Comparison of ENCODE assay signal across 8 mouse cellular contexts in the genomic region with DNA sequence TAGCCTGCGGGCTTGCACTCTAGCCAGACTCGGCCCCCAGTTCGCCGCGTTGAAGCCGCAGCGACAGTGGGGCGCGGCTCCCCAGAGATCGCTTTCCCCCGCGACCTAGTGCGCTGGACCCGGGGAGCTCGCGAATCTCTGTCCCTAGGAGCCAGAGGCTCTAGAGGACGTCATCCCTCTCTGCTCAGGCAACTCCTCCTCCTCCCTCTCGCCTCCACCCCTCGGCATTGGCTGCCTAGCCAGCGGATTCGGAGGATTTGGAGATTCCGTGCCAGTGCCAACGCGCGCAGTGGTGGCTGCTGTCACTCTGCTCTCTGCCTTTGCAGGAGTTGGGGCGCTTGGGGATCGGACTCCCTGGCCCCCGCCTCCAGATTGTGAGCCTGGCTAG. TPM values are rescaled to one million over a fixed set of nuclear protein-coding genes. Genes with fewer than 3 reads are reported as not detected.
A peak's percentile ranks its signal among the peaks of the same experiment; 100 is the strongest.
DNase-seq lines count a peak whose midpoint lies in the region; ATAC-seq and TF ChIP-seq lines count a peak whose summit lies in the region.

No protein-coding gene starts in this region.

- H3K9me3 ChIP-seq in hindbrain, postnatal 0 days (ENCODE audit: low read length), result no peaks in the 10 kb centered on the region

- TF ChIP-seq CTCF in hindbrain, postnatal 0 days (IDR thresholded peaks at IDR 0.05; ENCODE audit: low read depth), result no peak

- peak overlapping the region; percentile 71 for H3K9ac ChIP-seq in hindbrain, postnatal 0 days (replicated peaks; ENCODE audit: low read length)

- DNase-seq in R1 (ENCODE audit: low read depth, low spot score), result peak; percentile 57
- DNase-seq in cerebellum, postnatal 25 days, result peak; percentile 90 to 92
- DNase-seq in frontal cortex, postnatal 36 days (ENCODE audit: low spot score in 2 of 2), result peak; percentile 79 to 85
- peak; percentile 82 for DNase-seq in hindbrain, postnatal 0 days (ENCODE audit: low spot score)
- peak; percentile 77 to 88 for DNase-seq in left cerebral cortex, adult 18-20 months (ENCODE audit: low spot score in 2 of 2)
- DNase-seq in lung, postnatal 10 days, result peak; percentile 52
- DNase-seq in right cerebral cortex, postnatal 14 days, result peak; percentile 67

- H3K4me1 ChIP-seq in hindbrain, postnatal 0 days (ENCODE audit: insufficient read depth, low read length), result no peaks in the 10 kb centered on the region

- peak overlapping the region; percentile 98 for H3K4me2 ChIP-seq in hindbrain, postnatal 0 days (ENCODE audit: low read depth, low read length)

- ATAC-seq in hindbrain, postnatal 0 days, result peak; percentile 83
- no peak for ATAC-seq in monocyte, adult 5-6 weeks (replicated peaks; ENCODE audit: insufficient number of reproducible peaks, low FRiP score, low TSS enrichment, poor library complexity, severe bottlenecking)

- 0% methylated on average over 28 of the region's 28 CpGs for WGBS in hindbrain, postnatal 0 days

- H3K27me3 ChIP-seq in hindbrain, postnatal 0 days (ENCODE audit: insufficient read depth, low read length), result no peaks in the 10 kb centered on the region

- H3K36me3 ChIP-seq in hindbrain, postnatal 0 days (ENCODE audit: insufficient read depth, low read length), result no peaks in the 10 kb centered on the region

- peak overlapping the region; percentile 70 for H3K4me3 ChIP-seq in hindbrain, postnatal 0 days (ENCODE audit: low read length)

- H3K27ac ChIP-seq in hindbrain, postnatal 0 days, result peak overlapping the region; percentile 74

RNA-seq across cellular contexts. Expression of a gene that starts 0.7 kb away (rescaled TPM):
- 105 and 110 TPM in 2 replicates for total RNA-seq in hindbrain, postnatal 0 days (2014; rRNA removed)
- 103 and 107 TPM in 2 replicates for polyA plus RNA-seq in hindbrain, postnatal 0 days (2015; fragmentation: Nextera tagmentation; extraction: Ambion mirVana)
- total RNA-seq in left cerebral cortex, adult 18-20 months (2021), result 100 to 1,000 TPM; 220 to 236 TPM
- 3.0 TPM in 1 of 3 replicates, not detected in the others for total RNA-seq in monocyte, adult 5-6 weeks (2017)

Comparison
In these comparisons a context has a peak if more than half of its experiments do, and no peak if none do; other contexts are left out.
1. RNA of a gene that starts 0.7 kb away (total RNA-seq): 220 to 236 TPM in left cerebral cortex, adult 18-20 months and 105 to 110 TPM in hindbrain, postnatal 0 days; 3.0 TPM in monocyte, adult 5-6 weeks; every median in the first group is over 10 times any median in the second.
2. Peak in every context shown above with its lines, with median percentiles within 50 percentile points of each other: DNase-seq.